Mouse (Mus musculus): ENCODE data around the gene Pet2. TPM values are rescaled to one million over a fixed set of nuclear protein-coding genes. Genes with fewer than 3 reads are reported as not detected.

Pet2 gene
- total RNA-seq (2021), result not detected
- long read RNA-seq, result 0 reads

DNA sequence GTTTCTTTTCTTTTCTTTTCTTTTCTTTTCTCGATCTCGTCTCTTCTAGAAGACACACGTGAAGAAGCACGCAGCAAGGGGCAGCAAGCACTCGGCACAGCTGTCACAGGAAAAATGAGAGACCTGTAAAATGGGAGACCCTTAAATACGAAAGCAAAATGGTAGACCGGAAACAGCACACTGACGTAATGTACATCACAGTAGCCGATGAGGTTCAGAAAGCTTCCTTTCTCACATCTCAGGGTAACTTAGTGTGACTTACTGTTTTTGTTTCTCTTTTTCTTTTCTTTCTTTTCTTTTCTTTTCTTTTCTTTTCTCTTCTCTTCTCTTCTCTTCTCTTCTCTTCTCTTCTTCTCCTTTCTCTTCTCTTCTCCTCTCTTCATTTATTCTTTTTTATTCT lies at the start of gene Pet2:
Gene Pet2 (minus strand): TSS at position 101 of the 400 bp plus-strand sequence.
- no peak for DNase-seq (ENCODE audit: low spot score in 2 of 2)
